Mouse (Mus musculus): ENCODE data around the gene Psmd3.
A peak's percentile ranks its signal among the peaks of the same experiment; 100 is the strongest.
"Not testable (repeated sequence)": the region's sequence is repeated elsewhere in the genome, so short reads cannot be mapped to it uniquely, and the experiment has no call there.

The Psmd3 gene

GRCm38 (mm10) chr11:98717904-98718303 is 35.5 kb downstream of the Psmd3 start:
- DNase-seq (ENCODE audit: extremely low spot score, low spot score) = peak; percentile 67

- DNase-seq (ENCODE audit: extremely low spot score, low spot score) = no peak
These were observed 38.4 kb downstream of the Psmd3 start for GRCm38 (mm10) chr11:98720756-98721155.

- no peak for DNase-seq (ENCODE audit: extremely low spot score, low spot score)
These were observed 39.3 kb downstream of the Psmd3 start for GRCm38 (mm10) chr11:98721458-98722226.

- no peak for DNase-seq (ENCODE audit: extremely low spot score, low spot score)
These were observed 40.7 kb downstream of the Psmd3 start for GRCm38 (mm10) chr11:98723098-98723497.

- no peak for DNase-seq (ENCODE audit: extremely low spot score, low spot score)
These were observed 43.7 kb downstream of the Psmd3 start for GRCm38 (mm10) chr11:98725926-98726506.

GRCm38 (mm10) chr11:98729119-98729588 is 46.8 kb downstream of the Psmd3 start, which contains the start of gene Med24:
Gene Med24 (minus strand): TSS chr11:98729435.
- peak; percentile 81 for DNase-seq (ENCODE audit: extremely low spot score, low spot score)

- no peak for DNase-seq (ENCODE audit: extremely low spot score, low spot score)
These were observed 48.4 kb downstream of the Psmd3 start for GRCm38 (mm10) chr11:98730727-98731126.

- no peak for DNase-seq (ENCODE audit: extremely low spot score, low spot score)
These were observed 48.8 kb downstream of the Psmd3 start for GRCm38 (mm10) chr11:98731134-98731533.

GRCm38 (mm10) chr11:98734020-98734419 is 51.7 kb downstream of the Psmd3 start:
- no peak for DNase-seq (ENCODE audit: extremely low spot score, low spot score)

- DNase-seq (ENCODE audit: extremely low spot score, low spot score) = no peak
These were observed 52.8 kb downstream of the Psmd3 start for GRCm38 (mm10) chr11:98735111-98735510.

GRCm38 (mm10) chr11:98736176-98736575 is 53.8 kb downstream of the Psmd3 start:
- no peak for DNase-seq (ENCODE audit: extremely low spot score, low spot score)

- not testable (repeated sequence) for DNase-seq (ENCODE audit: extremely low spot score, low spot score)
These were observed 54.9 kb downstream of the Psmd3 start for GRCm38 (mm10) chr11:98737220-98737619.

- DNase-seq (ENCODE audit: extremely low spot score, low spot score) = no peak
These were observed 56.1 kb downstream of the Psmd3 start for GRCm38 (mm10) chr11:98738428-98738911.

GRCm38 (mm10) chr11:98738925-98739324 is 56.6 kb downstream of the Psmd3 start:
- DNase-seq (ENCODE audit: extremely low spot score, low spot score) = no peak

- DNase-seq (ENCODE audit: extremely low spot score, low spot score) = no peak
These were observed 57.7 kb downstream of the Psmd3 start for GRCm38 (mm10) chr11:98740026-98740392.

GRCm38 (mm10) chr11:98740393-98741050 is 58.2 kb downstream of the Psmd3 start, which contains the start of gene Thra:
Gene Thra (plus strand): TSS chr11:98740638.
- DNase-seq (ENCODE audit: extremely low spot score, low spot score) = peak; percentile 63

- no peak for DNase-seq (ENCODE audit: extremely low spot score, low spot score)
These were observed 58.8 kb downstream of the Psmd3 start for GRCm38 (mm10) chr11:98741051-98741620.

- peak; percentile 92 for DNase-seq (ENCODE audit: extremely low spot score, low spot score)
These were observed 59.5 kb downstream of the Psmd3 start for GRCm38 (mm10) chr11:98741622-98742396.

GRCm38 (mm10) chr11:98742397-98743291 is 60.3 kb downstream of the Psmd3 start:
- DNase-seq (ENCODE audit: extremely low spot score, low spot score) = no peak
